Mouse (Mus musculus) embryo, embryonic 9.5 days (tissue): ENCODE measurements around the gene Npc1l1.
A peak's percentile ranks its signal among the peaks of the same experiment; 100 is the strongest.
"Not testable (repeated sequence)": the region's sequence is repeated elsewhere in the genome, so short reads cannot be mapped to it uniquely, and the experiment has no call there.

Source experiments
- DNase-seq: peaks from one replicate; pipeline ENCODE4 v3.0.0-alpha.2; 2017; ENCODE audit errors: extremely low spot score

The Npc1l1 gene

GRCm38 (mm10) chr11:6230012-6230411 lies at the start of gene Npc1l1:
TSS of gene Npc1l1 (minus strand) at chr11:6230143.
- no peak for DNase-seq

GRCm38 (mm10) chr11:6276466-6276865 lies 46.5 kb upstream of the Npc1l1 start:
- DNase-seq, result no peak

GRCm38 (mm10) chr11:6275094-6275484 lies 45.1 kb upstream of the Npc1l1 start:
- DNase-seq, result no peak

DNA sequence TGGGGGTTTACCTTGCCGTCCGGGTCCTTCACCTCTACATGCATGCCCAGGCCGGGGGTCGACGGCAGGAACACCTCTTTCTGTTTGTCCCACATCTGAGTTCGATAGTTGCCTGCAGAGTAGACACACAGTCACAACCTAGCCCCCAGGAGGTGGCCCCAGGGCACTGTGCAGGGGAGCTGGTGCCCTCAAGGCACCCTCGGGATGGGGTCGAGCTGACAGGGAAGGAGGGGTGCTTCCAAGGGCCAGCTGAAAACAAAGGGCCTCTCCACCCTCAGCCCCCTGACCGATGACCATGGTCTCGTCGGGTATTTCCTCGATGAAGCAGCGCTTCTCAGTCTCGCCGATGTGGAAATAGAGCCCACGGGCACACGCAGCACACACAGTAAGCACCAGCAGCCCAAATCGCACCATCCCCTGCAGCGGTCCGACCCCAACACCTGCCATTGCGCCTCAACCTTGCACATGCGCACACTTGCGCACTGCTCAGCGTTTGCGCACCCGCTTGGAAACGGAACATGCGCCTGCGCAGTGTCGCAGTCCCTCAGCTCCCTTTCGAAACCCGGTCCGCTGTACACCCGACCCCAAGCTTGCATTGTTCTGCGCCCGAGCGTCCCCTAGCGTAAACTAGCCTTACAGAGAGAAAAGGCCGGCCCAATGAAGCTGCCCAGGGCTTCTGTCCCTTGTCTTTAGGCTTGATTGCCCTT lies 44.6 kb upstream of the Npc1l1 start, which contains the start of gene Tmed4:
Tmed4 (minus strand) TSS at position 484 of the 707 bp plus-strand sequence.
- DNase-seq, result peak; percentile 94

DNA sequence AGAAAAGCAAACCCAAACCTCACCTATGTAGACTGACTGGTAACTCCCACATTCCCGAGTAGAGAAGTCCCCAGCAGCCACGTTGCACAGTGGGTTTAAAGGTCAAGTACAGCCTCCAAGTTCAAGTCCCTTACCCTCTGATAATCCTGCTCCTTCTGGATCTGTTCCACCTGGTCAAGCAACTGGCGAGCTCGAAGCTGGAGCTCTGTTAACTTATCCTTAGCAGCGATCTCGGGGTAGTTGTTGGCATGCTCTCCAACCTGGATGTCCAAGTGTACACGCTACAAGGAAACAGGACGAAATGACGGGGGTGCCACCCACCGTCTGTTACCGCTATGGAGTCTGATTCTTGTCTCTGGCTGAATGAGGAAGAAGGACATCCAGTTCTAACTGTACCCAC lies 43.7 kb upstream of the Npc1l1 start:
- no peak for DNase-seq

DNA sequence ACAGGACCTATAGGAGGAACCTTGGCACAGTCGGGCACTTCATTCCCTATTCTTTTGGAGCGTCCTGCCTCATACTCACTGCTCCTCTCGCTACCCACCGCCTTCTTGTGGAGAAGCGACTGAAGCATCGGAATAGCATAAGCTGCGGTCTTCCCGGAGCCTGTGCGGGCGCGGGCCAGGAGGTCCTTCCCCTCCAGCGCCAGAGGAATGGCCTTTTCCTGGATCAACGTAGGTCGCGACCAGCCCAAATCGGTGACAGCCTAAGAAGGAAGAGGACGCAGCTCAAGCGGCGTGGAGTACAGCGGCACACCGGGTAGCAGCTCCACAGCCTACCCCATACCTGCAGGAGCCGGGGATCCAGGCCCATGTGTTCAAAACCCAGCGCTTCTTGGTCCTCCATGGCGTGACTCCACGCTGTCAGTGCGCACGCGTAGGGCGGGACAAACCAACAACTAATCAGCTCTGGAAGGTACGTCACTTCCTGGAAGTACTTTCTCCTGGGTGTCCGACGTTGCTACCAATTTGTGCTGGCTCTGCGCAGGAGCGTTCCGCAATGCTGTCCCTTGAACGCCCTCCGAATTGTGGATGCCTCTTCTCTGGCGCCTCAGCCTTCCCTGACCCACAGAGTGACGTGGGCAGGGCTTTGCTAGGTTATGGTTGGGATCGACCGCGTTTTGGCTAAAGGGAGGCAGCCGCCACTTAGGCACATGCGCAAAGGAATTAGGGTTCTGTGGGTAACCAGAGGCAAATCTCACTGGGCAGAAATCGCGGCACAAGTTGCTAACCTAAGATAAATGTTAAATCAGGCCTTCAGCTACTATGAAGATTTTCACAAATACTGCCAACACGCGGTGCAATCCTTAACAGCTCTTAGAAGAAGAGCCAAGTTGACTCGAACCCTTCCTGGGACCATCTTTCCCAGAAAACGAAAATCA lies 37.6 kb upstream of the Npc1l1 start, which contains the start of gene Ddx56:
Ddx56 (minus strand) TSS at position 453 of the 935 bp plus-strand sequence.
- DNase-seq, result peak; percentile 91

- no peak for DNase-seq
Measured at GRCm38 (mm10) chr11:6266621-6267020, 36.7 kb upstream of the Npc1l1 start.

DNA sequence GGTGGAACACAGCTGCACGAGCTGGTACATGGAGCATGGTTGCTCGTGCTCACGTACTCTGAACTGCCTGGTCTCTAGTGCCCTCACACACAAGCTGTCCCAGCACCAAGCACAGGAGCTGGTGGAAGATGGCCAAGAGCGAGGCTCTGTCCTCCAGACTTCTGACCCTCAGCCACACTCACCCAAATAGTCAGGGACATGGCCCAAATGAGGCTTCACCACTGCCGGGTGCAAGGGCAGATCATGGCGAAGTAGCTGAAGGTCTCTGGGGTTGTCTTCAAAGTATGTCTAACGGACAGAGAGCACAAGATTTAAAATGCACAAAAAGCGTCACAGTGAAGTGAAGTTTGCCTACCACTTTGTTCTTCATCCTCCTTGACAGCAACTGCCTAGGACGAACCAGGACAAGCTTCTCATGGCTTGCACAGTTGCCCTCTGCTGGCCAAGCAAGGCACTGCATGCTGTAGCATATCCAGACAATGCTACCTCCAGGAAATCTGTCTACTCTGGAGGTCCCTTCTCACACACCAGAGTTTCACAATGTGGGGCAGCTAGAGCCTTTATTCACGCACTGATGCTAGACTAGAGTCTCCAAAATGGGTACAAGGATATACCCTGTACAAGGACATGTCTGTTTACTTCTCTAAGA lies 31.6 kb upstream of the Npc1l1 start:
- peak; percentile 73 for DNase-seq

DNA sequence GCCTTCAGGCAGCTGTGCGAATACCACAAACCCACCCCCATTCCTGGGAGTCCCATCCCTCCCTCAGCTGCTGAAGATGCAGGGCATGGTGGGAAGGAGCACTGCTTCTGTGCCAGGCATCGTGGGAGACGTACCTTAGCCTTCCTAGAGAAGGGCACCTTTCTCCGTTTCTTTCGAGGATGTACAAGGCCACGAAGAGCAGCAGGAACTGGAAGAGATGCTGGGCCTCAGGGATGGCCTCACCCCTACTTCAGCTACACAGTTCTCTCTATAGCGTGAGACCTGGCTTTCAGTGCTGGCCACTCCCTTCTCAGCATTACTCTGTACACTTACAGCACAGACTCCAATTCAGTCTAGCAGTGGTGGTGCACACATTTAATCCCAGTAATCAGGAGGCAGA lies 29.5 kb upstream of the Npc1l1 start:
- DNase-seq, result no peak

- no peak for DNase-seq
Measured at GRCm38 (mm10) chr11:6256490-6257072, 26.6 kb upstream of the Npc1l1 start.

DNA sequence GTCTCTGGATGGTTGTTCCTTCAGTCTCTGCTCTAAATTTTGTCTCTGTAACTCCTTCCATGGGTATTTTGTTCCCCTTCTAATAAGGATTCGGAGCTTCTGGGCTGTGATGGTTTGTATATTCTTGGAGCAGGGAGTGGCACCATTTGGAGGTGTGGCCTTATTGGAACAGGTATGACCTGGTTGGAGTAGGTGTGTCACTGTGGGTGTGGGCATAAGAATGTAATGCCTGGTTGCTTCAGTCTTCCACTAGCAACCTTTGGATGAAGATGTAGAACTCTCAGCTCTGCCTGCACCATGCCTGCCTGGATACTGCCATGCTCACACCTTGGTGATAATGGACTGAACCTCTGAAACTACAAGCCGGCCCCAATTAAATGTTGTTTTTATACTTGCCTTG lies 24.7 kb upstream of the Npc1l1 start:
- DNase-seq, result not testable (repeated sequence)

DNA sequence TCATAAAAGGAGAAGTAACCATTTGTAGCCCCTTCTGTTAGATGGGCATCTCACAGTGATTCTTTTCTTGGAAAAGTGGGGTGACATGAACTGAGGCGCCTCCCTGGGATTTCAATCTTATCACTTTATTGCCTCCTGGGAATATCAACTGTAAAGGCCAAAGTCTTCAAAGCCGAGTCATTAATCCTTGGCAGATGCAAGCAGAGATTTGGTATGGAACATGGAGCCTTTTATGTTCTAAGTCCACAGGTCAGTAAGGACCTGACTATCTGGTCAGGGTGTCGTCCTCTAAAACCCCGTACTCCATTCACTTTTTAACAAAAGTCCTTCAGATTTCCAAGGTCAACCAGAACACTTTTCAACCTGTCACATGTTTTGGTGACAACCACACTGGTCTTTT lies 22.9 kb upstream of the Npc1l1 start:
- DNase-seq, result no peak

DNA sequence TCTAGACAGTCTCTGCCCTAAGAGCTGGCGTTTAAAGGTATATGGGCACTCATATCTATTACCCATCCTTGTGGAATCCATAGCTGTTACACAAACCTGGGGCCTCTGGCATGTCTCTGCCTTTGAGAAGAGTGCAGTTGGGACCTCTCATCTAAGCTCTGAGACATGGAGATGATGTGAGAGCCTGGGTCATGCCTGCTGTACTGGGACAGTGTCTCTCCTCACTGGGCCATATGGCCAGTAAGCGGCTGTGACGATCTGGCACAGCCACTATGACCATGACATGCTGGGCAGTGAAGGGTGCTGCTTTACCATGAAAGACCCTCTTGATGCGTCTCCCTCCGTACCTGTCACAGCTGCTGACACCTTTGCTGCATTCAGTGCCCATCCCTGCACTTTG lies 22.3 kb upstream of the Npc1l1 start:
- DNase-seq, result no peak

- no peak for DNase-seq
Measured at GRCm38 (mm10) chr11:6244707-6245106, 14.8 kb upstream of the Npc1l1 start.

- DNase-seq, result no peak
Measured at GRCm38 (mm10) chr11:6233025-6233424, 3.1 kb upstream of the Npc1l1 start.

- no peak for DNase-seq
Measured at GRCm38 (mm10) chr11:6224541-6225229, 5.3 kb downstream of the Npc1l1 start.

GRCm38 (mm10) chr11:6222187-6222586 lies 7.8 kb downstream of the Npc1l1 start:
- DNase-seq, result no peak

DNA sequence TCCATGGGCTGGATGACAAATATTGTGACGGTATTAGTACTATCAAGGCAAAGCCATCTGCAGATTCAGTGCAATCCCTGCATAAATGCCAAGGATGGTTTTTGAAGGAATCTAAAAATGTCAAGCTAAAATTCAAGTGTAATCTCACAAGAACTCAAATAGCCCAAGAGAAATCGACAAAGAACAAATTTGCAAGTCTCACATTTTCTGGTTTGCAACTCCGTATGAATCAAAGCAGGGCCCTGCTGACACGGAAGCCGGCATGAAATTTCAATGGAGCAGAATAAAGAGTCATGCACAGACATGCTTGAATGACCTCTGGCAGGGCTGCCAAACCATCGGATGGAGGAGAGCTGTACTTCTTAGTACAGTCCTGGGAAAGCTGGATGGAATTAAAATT lies 10.0 kb downstream of the Npc1l1 start:
- no peak for DNase-seq

DNA sequence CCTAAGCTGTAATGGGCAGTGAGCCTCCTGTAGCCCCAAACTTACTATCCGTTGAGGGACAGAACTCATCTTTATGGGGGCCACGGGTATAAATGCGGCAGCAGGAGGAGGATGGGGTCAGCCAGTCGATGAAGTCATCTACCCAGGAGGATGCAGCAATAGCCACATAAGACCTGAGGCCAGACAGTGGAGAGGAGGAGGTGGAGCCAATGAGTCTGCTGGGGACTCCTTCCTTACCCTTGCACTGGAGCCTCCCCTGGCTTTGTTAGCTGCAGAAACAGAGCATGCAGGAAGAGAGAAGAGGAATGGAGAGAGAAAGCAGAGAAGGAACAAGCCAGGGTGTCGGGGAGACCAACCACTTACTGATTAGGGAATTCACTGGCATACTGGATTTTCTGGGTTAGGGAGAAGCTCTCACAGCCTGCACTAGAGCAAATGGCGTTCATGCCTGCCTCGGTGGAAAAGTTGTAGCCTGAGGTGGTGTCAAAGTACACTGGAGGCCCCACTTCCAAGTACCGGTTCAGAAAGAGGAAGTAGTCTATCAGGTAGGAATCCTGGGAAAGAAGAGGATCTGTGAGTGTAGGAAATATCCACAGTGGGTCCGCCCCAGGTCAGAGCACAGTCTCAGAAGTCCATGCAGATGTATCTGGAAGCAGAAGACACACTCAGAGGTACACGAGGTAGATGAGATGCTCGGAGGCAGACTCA lies 11.6 kb downstream of the Npc1l1 start:
- no peak for DNase-seq

DNA sequence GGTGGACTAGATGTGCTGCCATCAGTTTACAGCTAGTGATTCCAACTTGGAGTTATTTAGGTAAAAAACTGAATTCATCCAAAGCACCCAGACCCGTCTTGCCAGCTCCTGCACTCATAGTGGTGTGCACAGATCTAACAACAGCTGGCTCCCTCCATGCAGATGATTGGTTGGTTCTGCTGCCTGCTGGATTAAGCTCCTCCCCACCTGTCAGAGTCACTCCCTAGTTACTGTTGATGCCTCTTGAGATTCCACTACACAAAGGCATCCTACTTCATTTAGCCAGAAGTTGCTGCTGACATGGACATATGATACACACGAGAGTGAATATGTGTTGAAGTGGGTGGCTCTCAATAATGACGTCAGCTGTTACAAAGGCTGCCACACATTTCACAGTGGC lies 13.1 kb downstream of the Npc1l1 start:
- no peak for DNase-seq

GRCm38 (mm10) chr11:6208158-6208557 lies 21.8 kb downstream of the Npc1l1 start:
- no peak for DNase-seq
